Mouse (Mus musculus) left cerebral cortex, adult 11 months (tissue): ENCODE measurements around the gene Gpr22.

Source experiments
- DNase-seq: peaks from one replicate; pipeline ENCODE4 v3.0.0; 2022; ENCODE audit warnings: low spot score

Gene Gpr22

DNA sequence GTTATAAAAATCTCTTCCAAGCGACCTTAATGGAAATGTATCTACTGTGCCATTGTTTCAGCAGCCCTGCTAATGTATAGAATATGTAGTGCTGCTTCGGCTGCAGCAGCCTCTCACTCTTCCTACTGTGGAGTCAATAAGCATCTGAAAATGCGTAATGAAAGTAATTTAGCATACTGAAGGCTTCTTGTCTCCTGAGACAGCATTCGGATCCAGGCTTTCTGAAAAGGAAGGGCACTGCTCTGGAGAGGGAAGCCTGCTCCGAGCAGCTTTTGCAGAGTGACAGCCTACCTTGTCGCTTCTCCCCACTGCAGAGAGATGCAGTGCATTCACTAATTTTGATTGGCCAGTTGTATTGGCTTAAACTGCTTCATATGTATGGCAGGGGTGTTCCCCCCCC lies at the start of gene Gpr22:
Gene Gpr22 (minus strand): TSS at position 348 of the 400 bp plus-strand sequence.
- peak; percentile 53 for DNase-seq

GRCm38 (mm10) chr12:31755885-31756755 lies 42.4 kb upstream of the Gpr22 start:
- DNase-seq: peak; percentile 31

DNA sequence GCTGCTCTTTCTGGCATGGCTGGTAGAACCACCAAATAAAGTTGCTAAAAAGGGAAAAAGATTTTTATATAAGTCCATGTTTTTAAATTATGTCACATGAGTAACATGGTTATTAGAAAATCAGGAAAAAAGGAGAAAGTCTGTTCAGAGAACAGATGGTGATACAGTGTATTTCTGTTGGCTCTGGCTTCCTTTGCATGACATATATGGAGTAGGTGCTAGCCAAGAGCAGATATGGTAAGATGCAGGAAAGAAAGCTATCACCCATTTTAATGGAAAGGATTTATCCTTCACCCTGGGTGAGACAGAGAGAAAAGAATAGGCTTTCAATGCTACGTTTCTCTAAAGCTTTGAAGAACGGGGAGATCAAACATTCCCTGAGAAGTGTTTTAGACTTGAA lies 40.7 kb upstream of the Gpr22 start:
- DNase-seq: no peak

- DNase-seq: no peak
Measured at GRCm38 (mm10) chr12:31749846-31750245, 36.1 kb upstream of the Gpr22 start.

- DNase-seq: no peak
Measured at GRCm38 (mm10) chr12:31747301-31747700, 33.6 kb upstream of the Gpr22 start.

- DNase-seq: no peak
Measured at GRCm38 (mm10) chr12:31734616-31735015, 20.9 kb upstream of the Gpr22 start.

DNA sequence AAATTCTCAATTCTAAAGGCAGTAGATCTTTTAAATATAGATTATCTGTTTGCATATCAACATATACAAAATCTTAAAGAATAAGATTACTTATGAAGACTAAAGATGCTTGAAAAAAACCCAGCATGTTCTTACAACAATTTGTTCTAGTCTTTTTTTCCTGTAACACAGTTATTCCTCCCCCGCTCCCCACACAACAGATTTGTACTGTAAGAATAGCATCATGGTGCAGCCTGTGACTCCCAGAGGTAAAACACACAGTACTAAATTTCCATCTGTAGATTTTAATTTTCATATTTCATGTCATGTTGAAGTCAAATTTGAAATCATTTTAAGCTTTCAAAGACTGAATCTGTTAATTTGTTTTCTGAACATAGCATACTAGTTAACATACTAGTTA lies 16.4 kb upstream of the Gpr22 start:
- peak; percentile 53 for DNase-seq

- DNase-seq: no peak
Measured at GRCm38 (mm10) chr12:31726707-31727106, 13.0 kb upstream of the Gpr22 start.

DNA sequence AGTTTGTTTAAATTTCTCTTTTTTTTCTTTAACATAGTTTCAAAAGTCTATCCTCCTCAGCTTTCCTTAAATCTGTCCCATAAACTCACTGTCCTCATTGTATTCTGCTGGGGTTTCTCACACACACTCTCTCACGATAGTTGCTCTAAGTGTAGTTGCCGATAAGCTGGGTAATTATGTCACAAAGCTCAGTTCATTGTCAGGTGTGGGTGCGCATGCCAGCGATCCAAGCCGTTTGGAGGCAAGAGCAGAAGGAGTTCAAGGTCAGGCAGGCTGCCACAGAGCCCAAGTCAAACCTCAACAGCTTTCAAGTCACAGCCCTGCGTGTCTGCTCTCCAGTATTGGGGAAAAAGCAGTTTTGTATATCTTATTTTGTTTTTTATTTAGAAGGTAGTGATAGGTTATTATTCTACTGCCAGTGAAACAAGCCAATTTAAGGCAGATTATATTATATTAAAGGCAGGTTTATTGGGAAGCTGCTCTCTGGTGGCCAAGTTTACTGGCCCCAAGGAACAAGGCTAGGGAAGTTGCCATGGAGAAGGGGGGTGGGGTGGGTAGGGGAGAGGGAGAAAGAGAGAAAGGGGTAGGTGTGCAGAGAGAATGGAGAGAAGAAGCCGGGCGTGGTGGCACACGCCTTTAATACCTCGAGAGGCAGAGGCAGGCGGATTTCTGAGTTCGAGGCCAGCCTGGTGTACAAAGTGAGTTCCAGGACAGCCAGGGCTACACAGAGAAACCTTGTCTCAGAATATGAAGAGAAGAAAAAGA lies 11.9 kb upstream of the Gpr22 start:
- no peak for DNase-seq

DNA sequence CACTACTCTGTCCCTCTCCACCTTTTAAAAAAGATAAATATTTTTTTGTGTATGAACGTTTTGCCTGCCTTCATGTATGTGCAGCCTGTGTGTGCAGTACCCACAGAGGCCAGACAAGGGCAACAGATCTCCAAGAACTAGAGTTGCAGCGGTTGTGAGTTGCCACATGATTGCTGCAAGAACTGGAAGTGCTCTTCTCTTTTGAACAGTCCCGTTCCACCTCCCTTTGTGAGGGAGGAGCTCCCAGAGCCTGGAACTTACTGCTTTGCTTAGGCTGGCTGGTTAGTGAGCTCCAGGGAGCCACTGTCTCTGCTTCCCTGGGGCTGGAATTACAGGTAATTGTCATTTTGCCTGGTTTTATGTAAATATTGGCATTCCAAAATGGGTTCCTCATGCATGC lies 10.8 kb upstream of the Gpr22 start:
- no peak for DNase-seq

GRCm38 (mm10) chr12:31719586-31720275 lies 6.0 kb upstream of the Gpr22 start:
- no peak for DNase-seq

GRCm38 (mm10) chr12:31714070-31714469 lies 323 bp upstream of the Gpr22 start:
- DNase-seq: no peak

GRCm38 (mm10) chr12:31712727-31713126 lies 1.0 kb downstream of the Gpr22 start:
- DNase-seq: no peak

DNA sequence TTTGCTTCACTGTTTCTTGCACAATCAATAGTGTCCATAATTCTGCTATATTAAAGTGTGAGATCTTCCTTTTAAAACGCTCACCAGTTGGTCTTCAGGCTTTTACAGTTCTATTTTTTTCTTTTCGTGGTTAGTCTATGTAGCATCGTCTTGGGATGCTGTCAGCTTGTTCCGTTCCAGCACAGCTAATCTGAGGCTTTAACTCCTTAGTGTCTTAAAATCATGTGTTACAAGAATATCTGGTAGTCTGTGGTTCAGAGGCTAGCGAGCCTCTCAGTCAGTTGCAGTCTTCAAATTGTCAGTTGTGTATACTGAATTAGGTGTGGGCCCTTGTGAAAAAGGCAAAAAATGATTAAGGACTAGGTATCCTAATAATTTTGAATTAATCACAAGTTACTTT lies 1.5 kb downstream of the Gpr22 start:
- DNase-seq: no peak

DNA sequence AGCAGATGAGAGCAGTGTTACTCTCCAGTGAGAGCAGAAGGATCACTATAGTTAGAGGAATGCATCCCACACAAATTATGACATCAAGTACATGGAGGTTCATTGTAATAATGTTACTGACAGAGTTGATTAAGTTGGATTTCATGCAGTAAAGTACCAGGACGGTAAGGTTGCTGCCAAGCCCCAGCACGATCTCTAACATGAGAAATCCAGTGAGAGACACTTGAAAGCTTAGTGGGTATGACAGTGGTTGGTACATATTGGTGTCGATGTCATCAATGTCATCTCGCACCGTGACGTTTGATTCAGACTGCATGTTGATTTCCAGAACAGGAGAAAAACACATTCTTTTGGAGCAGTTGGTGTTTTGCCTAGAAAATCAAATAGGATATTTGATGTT lies 4.1 kb downstream of the Gpr22 start:
- DNase-seq: no peak

DNA sequence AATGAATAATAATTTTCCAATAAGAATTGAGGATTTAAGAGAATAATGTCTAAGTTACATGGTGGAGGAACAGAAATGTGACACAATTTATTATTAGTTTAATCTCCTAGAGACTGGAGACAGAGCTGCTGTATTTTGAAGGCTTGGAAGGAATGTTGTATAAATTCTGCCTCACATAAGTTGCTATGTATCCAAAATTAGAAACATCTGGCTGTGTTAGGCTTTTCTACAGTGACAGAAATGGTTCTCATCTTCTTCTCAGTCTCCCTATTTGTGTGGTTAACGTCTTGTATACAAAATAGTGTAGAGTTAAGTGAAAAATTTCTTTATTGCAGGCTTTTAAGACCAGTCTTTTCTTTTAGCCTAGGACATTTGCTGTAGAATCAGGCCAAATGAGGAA lies 6.2 kb downstream of the Gpr22 start:
- no peak for DNase-seq

GRCm38 (mm10) chr12:31706168-31706567 lies 7.6 kb downstream of the Gpr22 start:
- no peak for DNase-seq

DNA sequence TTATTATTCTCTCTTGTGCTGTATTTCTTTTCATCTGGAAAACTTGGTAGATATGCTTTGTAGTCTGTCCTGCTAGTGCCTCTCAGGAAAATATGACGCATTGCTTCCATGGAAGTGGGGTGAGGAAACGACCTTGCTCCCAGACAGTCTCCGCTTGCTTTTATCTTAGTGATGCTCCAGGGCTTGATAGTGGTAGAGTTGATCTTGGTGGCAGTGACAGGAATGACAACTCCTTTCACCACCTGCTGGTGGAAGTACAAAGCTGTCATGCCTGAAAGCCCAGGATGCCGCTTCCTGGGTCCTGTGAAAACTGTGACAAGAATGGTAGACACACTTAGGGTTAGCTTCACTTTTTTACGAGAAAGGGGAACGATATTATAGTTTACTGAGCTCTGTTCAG lies 9.8 kb downstream of the Gpr22 start:
- DNase-seq: no peak

- no peak for DNase-seq
Measured at GRCm38 (mm10) chr12:31701411-31701810, 12.3 kb downstream of the Gpr22 start.

GRCm38 (mm10) chr12:31700623-31701347 lies 13.0 kb downstream of the Gpr22 start:
- no peak for DNase-seq

- DNase-seq: no peak
Measured at GRCm38 (mm10) chr12:31693278-31693677, 20.5 kb downstream of the Gpr22 start.

DNA sequence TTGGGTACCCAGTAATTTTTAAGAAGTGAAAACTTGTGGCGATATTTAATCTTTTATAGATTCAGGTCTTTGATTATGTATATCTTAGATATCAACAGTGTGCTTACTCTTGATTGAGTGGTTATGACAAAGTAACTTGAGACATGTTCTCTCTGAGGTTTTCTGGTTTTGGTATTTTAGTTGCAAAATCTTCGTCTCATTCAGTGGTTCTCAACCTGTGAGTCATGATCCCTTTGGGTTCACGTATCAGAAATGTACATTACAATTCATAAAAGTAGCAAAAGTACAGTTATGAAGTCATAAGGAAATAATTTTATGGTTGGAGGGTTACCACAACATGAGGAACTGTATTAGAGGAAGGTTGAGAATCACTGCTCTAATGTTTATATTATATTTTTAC lies 27.1 kb downstream of the Gpr22 start:
- no peak for DNase-seq
